Mouse (Mus musculus) frontal cortex, postnatal 25 days (tissue): Measurements from ENCODE around the gene Mto1.

Experiments used
- DNase-seq, 2 experiments: peaks; one replicate each; pipeline ENCODE4 v3.0.0; 2022; ENCODE audit warnings: low spot score in 2 of 2

Mto1 gene

GRCm38 (mm10) chr9:78447973-78448873 lies at the start of gene Mto1, which contains the start of gene Gm17324:
Gene Mto1 (plus strand): TSS chr9:78448208.
Gene Gm17324 (minus strand): TSS chr9:78448786.
- peak; percentile 63 to 80 for DNase-seq

GRCm38 (mm10) chr9:78400570-78400969 lies 47.4 kb upstream of the Mto1 start:
- DNase-seq, result no peak

GRCm38 (mm10) chr9:78401596-78401995 lies 46.4 kb upstream of the Mto1 start:
- DNase-seq, result no peak

- DNase-seq, result no peak
These were observed 20.6 kb upstream of the Mto1 start for GRCm38 (mm10) chr9:78427362-78427781.

GRCm38 (mm10) chr9:78428185-78428584 lies 19.8 kb upstream of the Mto1 start:
- no peak for DNase-seq

- DNase-seq, result no peak
These were observed 19.1 kb upstream of the Mto1 start for GRCm38 (mm10) chr9:78428870-78429432.

- no peak for DNase-seq
These were observed 18.5 kb upstream of the Mto1 start for GRCm38 (mm10) chr9:78429551-78429950.

- DNase-seq, result no peak
These were observed 17.5 kb upstream of the Mto1 start for GRCm38 (mm10) chr9:78430486-78430885.

- DNase-seq, result no peak
These were observed 15.5 kb upstream of the Mto1 start for GRCm38 (mm10) chr9:78432471-78432870.

GRCm38 (mm10) chr9:78439426-78439825 lies 8.6 kb upstream of the Mto1 start:
- DNase-seq, result no peak

- DNase-seq, result no peak
These were observed 5.8 kb upstream of the Mto1 start for GRCm38 (mm10) chr9:78442237-78442578.

- peak; percentile 7 to 13 for DNase-seq
These were observed 5.2 kb upstream of the Mto1 start, which contains the start of gene Cgas for GRCm38 (mm10) chr9:78442579-78443392. Gene Cgas (minus strand): TSS chr9:78443237.

- DNase-seq, result no peak
These were observed 419 bp upstream of the Mto1 start for GRCm38 (mm10) chr9:78447606-78447972.

GRCm38 (mm10) chr9:78450404-78450803 lies 2.4 kb downstream of the Mto1 start:
- no peak for DNase-seq

- no peak for DNase-seq
These were observed 3.4 kb downstream of the Mto1 start for GRCm38 (mm10) chr9:78451382-78451781.

- no peak for DNase-seq
These were observed 9.0 kb downstream of the Mto1 start for GRCm38 (mm10) chr9:78457026-78457425.

- no peak for DNase-seq
These were observed 15.3 kb downstream of the Mto1 start for GRCm38 (mm10) chr9:78463337-78463736.

- DNase-seq, result no peak
These were observed 17.7 kb downstream of the Mto1 start for GRCm38 (mm10) chr9:78465725-78466124.

GRCm38 (mm10) chr9:78473588-78473987 lies 25.6 kb downstream of the Mto1 start:
- DNase-seq, result no peak

GRCm38 (mm10) chr9:78474270-78474669 lies 26.3 kb downstream of the Mto1 start:
- DNase-seq, result no peak

GRCm38 (mm10) chr9:78474771-78475382 lies 26.9 kb downstream of the Mto1 start:
- DNase-seq, result no peak

GRCm38 (mm10) chr9:78475383-78475780 lies 27.4 kb downstream of the Mto1 start:
- no peak for DNase-seq
